Mouse (Mus musculus): ENCODE results near the gene Synj1.

Synj1 gene

GRCm38 (mm10) chr16:91011021-91011683 is at the start of gene Synj1:
Gene Synj1, minus strand, starts transcription at chr16:91011308.
- peak; percentile 87 to 94 for DNase-seq

- DNase-seq, result no peak
Observed at GRCm38 (mm10) chr16:91057741-91058140, 46.6 kb upstream of the Synj1 start.

- no peak for DNase-seq
Observed at GRCm38 (mm10) chr16:91057261-91057660, 46.2 kb upstream of the Synj1 start.

GRCm38 (mm10) chr16:91056043-91056821 is 45.1 kb upstream of the Synj1 start:
- peak; percentile 27 to 47 for DNase-seq

- DNase-seq, result peak; percentile 42 to 54
Observed at GRCm38 (mm10) chr16:91055150-91055549, 44.0 kb upstream of the Synj1 start.

GRCm38 (mm10) chr16:91053599-91053998 is 42.5 kb upstream of the Synj1 start:
- DNase-seq, result no peak

- DNase-seq, result peak in 1 of 2 experiments; percentile 37
Observed at GRCm38 (mm10) chr16:91045511-91045910, 34.4 kb upstream of the Synj1 start.

- peak; percentile 97 to 98 for DNase-seq
Observed at GRCm38 (mm10) chr16:91044270-91045182, 33.4 kb upstream of the Synj1 start, which contains the start of gene Paxbp1. Gene Paxbp1, minus strand, starts transcription at chr16:91044543.

- DNase-seq, result peak; percentile 38 to 46
Observed at GRCm38 (mm10) chr16:91043461-91044248, 32.5 kb upstream of the Synj1 start.

- DNase-seq, result no peak
Observed at GRCm38 (mm10) chr16:91042640-91043039, 31.5 kb upstream of the Synj1 start.

- no peak for DNase-seq
Observed at GRCm38 (mm10) chr16:91035866-91036265, 24.8 kb upstream of the Synj1 start.

GRCm38 (mm10) chr16:91030751-91031150 is 19.6 kb upstream of the Synj1 start:
- DNase-seq, result no peak

- DNase-seq, result no peak
Observed at GRCm38 (mm10) chr16:91029901-91030300, 18.8 kb upstream of the Synj1 start.

GRCm38 (mm10) chr16:91029161-91029743 is 18.1 kb upstream of the Synj1 start:
- no peak for DNase-seq

GRCm38 (mm10) chr16:91026290-91026689 is 15.2 kb upstream of the Synj1 start:
- DNase-seq, result no peak

- no peak for DNase-seq
Observed at GRCm38 (mm10) chr16:91023384-91023783, 12.3 kb upstream of the Synj1 start.

- no peak for DNase-seq
Observed at GRCm38 (mm10) chr16:91020842-91021483, 9.9 kb upstream of the Synj1 start.

GRCm38 (mm10) chr16:91019476-91019875 is 8.4 kb upstream of the Synj1 start:
- no peak for DNase-seq

GRCm38 (mm10) chr16:91015761-91016160 is 4.7 kb upstream of the Synj1 start:
- DNase-seq, result no peak

- DNase-seq, result no peak
Observed at GRCm38 (mm10) chr16:91011847-91012246, 739 bp upstream of the Synj1 start.

GRCm38 (mm10) chr16:91010581-91011020 is 507 bp downstream of the Synj1 start:
- no peak for DNase-seq
